Mouse (Mus musculus): ENCODE results near the gene Prx. TPM values are rescaled to one million over a fixed set of nuclear protein-coding genes. Genes with fewer than 3 reads are reported as not detected.
A peak's percentile ranks its signal among the peaks of the same experiment; 100 is the strongest.

The Prx gene
- total and polyA plus RNA-seq, 3 experiments: 0.59 to 0.81 (median 0.59) TPM

DNA sequence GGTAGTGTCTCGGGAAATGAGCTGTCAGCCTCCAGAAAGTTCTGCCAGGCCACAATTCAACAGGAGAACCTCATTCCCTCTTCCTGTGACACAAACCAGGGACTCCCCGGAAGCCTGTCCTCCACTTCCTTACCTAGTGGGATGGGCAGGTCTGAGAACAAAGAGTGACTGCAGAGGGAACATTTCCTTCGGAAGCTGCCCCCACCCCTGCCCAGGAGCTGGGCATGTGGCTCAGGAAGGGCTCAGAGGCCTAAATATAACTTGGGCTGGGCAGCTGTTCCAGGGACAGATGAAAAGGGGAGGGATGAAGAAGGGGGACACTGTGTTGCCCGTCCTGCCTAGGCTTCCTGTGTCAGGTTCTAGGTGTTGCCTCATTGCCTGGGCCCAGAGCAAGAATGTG, 2.5 kb downstream of the Prx start:
- Histone ChIP-seq H3K27me3 (ENCODE audit: control insufficient read depth, insufficient read depth, low read length) (no peaks in the 10 kb centered on the region), H3K4me1 (ENCODE audit: control insufficient read depth, insufficient read depth, low read length) (peaks cover 4% of the 10 kb centered on the region), H3K79me2 (replicated peaks; ENCODE audit: control insufficient read depth, insufficient read depth, low read length) (no peaks in the 10 kb centered on the region), H3K27ac (peak overlapping the region; percentile 69), H3K9ac (ENCODE audit: low read depth, low read length) (no peak overlapping the region), H3K4me3 (no peak overlapping the region), H3K36me3 (ENCODE audit: control insufficient read depth, insufficient read depth, low read length) (no peaks in the 10 kb centered on the region)
- WGBS: 19% methylated on average over 4 of the region's 4 CpGs
- TF ChIP-seq CTCF (IDR thresholded peaks at IDR 0.05): no peak
- peak; percentile 79 for TF ChIP-seq EP300 (IDR thresholded peaks at IDR 0.05; ENCODE audit: insufficient read depth, low read depth, low read length)
- no peak for TF ChIP-seq POLR2A (IDR thresholded peaks at IDR 0.05; ENCODE audit: insufficient read depth, low read depth, low read length)
- DNase-seq: peak; percentile 47 to 64
- intact Hi-C loops (cut with DNase I): loop anchor here (1.0 kb wide), 1 partner anchor 11 kb away; no protein-coding TSS in a partner anchor

DNA sequence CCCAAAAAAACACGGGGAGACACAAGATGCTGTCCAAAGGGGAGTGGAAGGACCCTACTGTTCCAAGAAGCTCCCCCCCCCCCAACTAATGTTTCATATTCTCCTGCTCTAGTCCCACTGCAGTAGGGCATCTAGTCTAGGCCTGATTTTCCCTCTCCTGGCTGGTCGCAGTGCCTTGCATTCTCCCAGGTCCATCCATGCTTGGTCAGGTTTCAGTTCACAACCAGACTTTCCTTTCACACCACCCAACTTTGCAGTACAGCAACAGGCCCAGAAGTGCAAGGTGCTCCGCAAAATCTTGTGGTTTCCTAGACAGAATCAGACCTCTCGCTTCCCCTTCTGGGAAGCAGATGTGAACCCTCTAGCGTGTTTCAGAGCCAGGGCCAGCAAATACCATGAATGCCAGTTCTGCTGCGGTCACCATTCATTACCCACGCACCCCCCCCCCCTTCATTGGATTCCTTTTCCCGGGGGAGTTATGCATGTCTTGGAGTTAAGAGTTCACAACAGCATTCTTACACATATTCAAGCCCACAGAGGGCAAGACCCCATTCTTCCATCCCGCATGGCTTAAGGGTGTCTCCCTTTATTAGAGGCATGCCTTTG, 7.7 kb downstream of the Prx start:
- WGBS: 35% methylated on average over 9 of the region's 9 CpGs
- no peak for TF ChIP-seq EP300 (IDR thresholded peaks at IDR 0.05; ENCODE audit: insufficient read depth, low read depth, low read length)
- no peak for TF ChIP-seq CTCF (IDR thresholded peaks at IDR 0.05)
- no peak for TF ChIP-seq POLR2A (IDR thresholded peaks at IDR 0.05; ENCODE audit: insufficient read depth, low read depth, low read length)
- no peaks in the 10 kb centered on the region for H3K79me2 ChIP-seq (replicated peaks; ENCODE audit: control insufficient read depth, insufficient read depth, low read length)
- H3K27me3 ChIP-seq (ENCODE audit: control insufficient read depth, insufficient read depth, low read length): no peaks in the 10 kb centered on the region
- H3K36me3 ChIP-seq (ENCODE audit: control insufficient read depth, insufficient read depth, low read length): no peaks in the 10 kb centered on the region
- intact Hi-C loops (cut with DNase I): loop anchor here (5.0 kb wide), 1 partner anchor 85 kb away; the partner anchor contains the start of gene Akt2
- H3K27ac ChIP-seq: peak overlapping the region; percentile 91
- H3K4me1 ChIP-seq (ENCODE audit: control insufficient read depth, insufficient read depth, low read length): peaks cover 2% of the 10 kb centered on the region
- H3K4me3 ChIP-seq: no peak overlapping the region
- no peak overlapping the region for H3K9ac ChIP-seq (ENCODE audit: low read depth, low read length)
- no peak for DNase-seq

DNA sequence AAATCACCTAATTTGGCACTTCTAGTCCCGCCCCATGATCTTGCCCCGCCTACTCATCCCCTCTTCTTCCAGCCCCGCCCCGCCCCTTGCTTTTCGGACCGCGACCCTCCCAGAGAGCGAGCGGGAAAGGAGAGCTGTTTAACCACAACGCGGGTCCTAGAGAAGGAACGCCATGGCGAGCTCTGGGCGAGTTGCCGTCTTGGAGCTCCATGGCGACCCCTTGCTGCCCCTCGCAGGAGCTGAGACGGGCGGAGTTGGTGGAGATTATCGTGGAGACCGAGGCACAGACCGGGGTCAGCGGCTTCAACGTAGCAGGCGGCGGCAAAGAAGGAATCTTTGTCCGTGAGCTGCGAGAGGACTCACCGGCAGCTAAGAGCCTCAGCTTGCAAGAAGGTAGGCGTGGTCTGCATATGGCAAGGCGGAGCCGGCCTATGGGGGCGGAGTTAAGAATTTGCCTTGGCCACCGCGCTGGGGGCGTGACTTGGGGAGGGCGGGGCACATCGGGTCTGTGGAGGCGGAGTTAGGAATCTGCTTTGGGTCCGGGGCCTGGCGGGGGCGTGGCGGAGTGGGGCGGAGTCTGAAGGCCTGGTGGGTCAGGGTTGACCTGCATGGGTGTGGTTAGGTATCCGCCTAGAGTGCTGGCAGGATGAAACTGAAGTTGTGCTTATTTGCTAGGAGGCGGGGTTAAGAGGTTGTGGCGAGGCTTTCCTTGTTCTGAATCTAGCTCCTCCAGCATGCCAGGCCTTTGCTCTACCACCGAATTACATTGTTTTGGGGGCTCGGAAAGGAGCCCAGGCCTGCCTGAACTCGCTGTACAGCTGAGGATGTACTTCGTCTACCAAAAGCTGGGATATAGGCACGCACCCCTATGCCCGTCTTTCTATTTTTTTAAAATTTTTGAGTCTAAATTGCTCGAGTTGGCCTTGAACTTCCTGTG, 8.9 kb downstream of the Prx start:
- Histone ChIP-seq H3K9ac (ENCODE audit: low read depth, low read length) (peak overlapping the region; percentile 65), H3K36me3 (ENCODE audit: control insufficient read depth, insufficient read depth, low read length) (no peaks in the 10 kb centered on the region), H3K4me1 (ENCODE audit: control insufficient read depth, insufficient read depth, low read length) (peaks cover 2% of the 10 kb centered on the region; the same call in 1 of the 2 replicates), H3K27me3 (ENCODE audit: control insufficient read depth, insufficient read depth, low read length) (no peaks in the 10 kb centered on the region), H3K79me2 (replicated peaks; ENCODE audit: control insufficient read depth, insufficient read depth, low read length) (no peaks in the 10 kb centered on the region), H3K4me3 (peak overlapping the region; percentile 64), H3K27ac (peak overlapping the region; percentile 91)
- WGBS: under 1% methylated on average over 54 of the region's 54 CpGs
- intact Hi-C loops (cut with DNase I): loop anchor here (2.0 to 5.0 kb wide), 3 partner anchors 17 to 84 kb away; partner anchors contain the start of gene Akt2
- peak; percentile 97 to 98 for DNase-seq
- TF ChIP-seq CTCF (IDR thresholded peaks at IDR 0.05): peak; percentile 32
- TF ChIP-seq EP300 (IDR thresholded peaks at IDR 0.05; ENCODE audit: insufficient read depth, low read depth, low read length): no peak
- TF ChIP-seq POLR2A (IDR thresholded peaks at IDR 0.05; ENCODE audit: insufficient read depth, low read depth, low read length): peak; percentile 92

GRCm38 (mm10) chr7:27508648-27509005, 9.5 kb downstream of the Prx start:
- Histone ChIP-seq H3K79me2 (replicated peaks; ENCODE audit: control insufficient read depth, insufficient read depth, low read length) (no peaks in the 10 kb centered on the region), H3K27ac (peak overlapping the region; percentile 91), H3K4me3 (peak overlapping the region; percentile 64), H3K36me3 (ENCODE audit: control insufficient read depth, insufficient read depth, low read length) (no peaks in the 10 kb centered on the region), H3K9ac (ENCODE audit: low read depth, low read length) (no peak overlapping the region), H3K4me1 (ENCODE audit: control insufficient read depth, insufficient read depth, low read length) (peaks cover 2% of the 10 kb centered on the region; the same call in 1 of the 2 replicates), H3K27me3 (ENCODE audit: control insufficient read depth, insufficient read depth, low read length) (no peaks in the 10 kb centered on the region)
- TF ChIP-seq EP300 (IDR thresholded peaks at IDR 0.05; ENCODE audit: insufficient read depth, low read depth, low read length): peak; percentile 52; the same call in 1 of the 2 replicates
- TF ChIP-seq CTCF (IDR thresholded peaks at IDR 0.05): peak; percentile 87
- TF ChIP-seq POLR2A (IDR thresholded peaks at IDR 0.05; ENCODE audit: insufficient read depth, low read depth, low read length): no peak
- intact Hi-C loops (cut with DNase I): loop anchor here (1.0 to 5.0 kb wide), 4 partner anchors 18 to 84 kb away; partner anchors contain the start of gene Akt2
- WGBS: 17% methylated on average over 6 of the region's 6 CpGs
- DNase-seq: peak; percentile 59 to 72

DNA sequence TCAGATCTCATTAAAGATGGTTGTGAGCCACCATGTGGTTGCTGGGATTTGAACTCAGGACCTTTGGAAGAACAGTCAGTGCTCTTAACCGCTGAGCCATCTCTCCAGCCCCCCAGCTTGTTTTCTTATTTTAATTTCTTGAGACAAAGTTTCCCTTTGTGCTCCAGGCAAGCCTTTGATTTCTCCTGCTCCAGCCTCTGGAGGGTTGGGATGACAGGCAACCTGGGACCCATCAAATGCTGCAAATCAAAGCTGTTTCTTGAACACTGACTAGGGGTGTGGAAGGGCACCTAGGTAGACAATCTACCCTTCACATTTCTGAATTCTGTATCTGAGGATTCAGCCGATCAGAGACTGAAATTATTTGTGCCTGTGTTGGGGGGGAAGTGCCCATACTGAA, 11.7 kb downstream of the Prx start:
- no peaks in the 10 kb centered on the region for H3K27me3 ChIP-seq (ENCODE audit: control insufficient read depth, insufficient read depth, low read length)
- H3K4me1 ChIP-seq (ENCODE audit: control insufficient read depth, insufficient read depth, low read length): peaks cover 2% of the 10 kb centered on the region; the same call in 1 of the 2 replicates
- H3K4me3 ChIP-seq: no peak overlapping the region
- no peaks in the 10 kb centered on the region for H3K79me2 ChIP-seq (replicated peaks; ENCODE audit: control insufficient read depth, insufficient read depth, low read length)
- intact Hi-C loops (cut with DNase I): no loop called here
- no peak overlapping the region for H3K9ac ChIP-seq (ENCODE audit: low read depth, low read length)
- TF ChIP-seq CTCF (IDR thresholded peaks at IDR 0.05) (no peak), POLR2A (IDR thresholded peaks at IDR 0.05; ENCODE audit: insufficient read depth, low read depth, low read length) (no peak), EP300 (IDR thresholded peaks at IDR 0.05; ENCODE audit: insufficient read depth, low read depth, low read length) (no peak)
- DNase-seq: no peak
- WGBS: 92% methylated on average over 2 of the region's 2 CpGs
- no peak overlapping the region for H3K27ac ChIP-seq
- no peaks in the 10 kb centered on the region for H3K36me3 ChIP-seq (ENCODE audit: control insufficient read depth, insufficient read depth, low read length)
